Mouse (Mus musculus): Measurements from ENCODE around the gene Nkpd1. TPM values are rescaled to one million over a fixed set of nuclear protein-coding genes. Genes with fewer than 3 reads are reported as not detected.

Gene Nkpd1
- 0.11 TPM in 1 of 2 replicates, not detected in the other for polyA plus RNA-seq (2014; fragmentation: Nextera tagmentation; extraction: Ambion mirVana)

GRCm38 (mm10) chr7:19517652-19518365, at the start of gene Nkpd1:
Nkpd1 (plus strand) TSS chr7:19517838.
- peak within 1 kb of the TSS; percentile 14 for H3K4me3 ChIP-seq (ENCODE audit: low read depth, low read length)
- H3K36me3 ChIP-seq (ENCODE audit: control insufficient read depth, insufficient read depth, low read length) = no peaks in the 10 kb centered on the region
- peaks cover 51% of the 10 kb centered on the region for H3K27me3 ChIP-seq (ENCODE audit: control insufficient read depth, insufficient read depth, low read length)
- no peak for DNase-seq (ENCODE audit: low spot score)
- peak within 1 kb of the TSS; percentile 49 for H3K4me2 ChIP-seq (ENCODE audit: low read depth, low read length, severe bottlenecking)
- 5% methylated on average over 26 of the region's 29 CpGs for WGBS
- peak; percentile 40; the same call in 1 of the 2 replicates for ATAC-seq (replicated peaks; ENCODE audit: low FRiP score)
- H3K27ac ChIP-seq (ENCODE audit: low read depth, low read length) = no peak within 1 kb of the TSS
- H3K9ac ChIP-seq (ENCODE audit: low read length) = peak within 1 kb of the TSS; percentile 33
- H3K4me1 ChIP-seq (replicated peaks; ENCODE audit: control insufficient read depth, insufficient read depth, low read length) = peaks cover 2% of the 10 kb centered on the region; the same call in 1 of the 2 replicates
- no peaks in the 10 kb centered on the region for H3K9me3 ChIP-seq (ENCODE audit: control insufficient read depth, low read length)

- 66% methylated on average over 12 of the region's 12 CpGs for WGBS
- peaks cover 46% of the 10 kb centered on the region for H3K27me3 ChIP-seq (ENCODE audit: control insufficient read depth, insufficient read depth, low read length)
- no peak overlapping the region for H3K27ac ChIP-seq (ENCODE audit: low read depth, low read length)
- no peaks in the 10 kb centered on the region for H3K9me3 ChIP-seq (ENCODE audit: control insufficient read depth, low read length)
- H3K4me2 ChIP-seq (ENCODE audit: low read depth, low read length, severe bottlenecking) = no peak overlapping the region
- ATAC-seq (replicated peaks; ENCODE audit: low FRiP score) (no peak), DNase-seq (ENCODE audit: low spot score) (no peak)
- no peak overlapping the region for H3K9ac ChIP-seq (ENCODE audit: low read length)
- H3K36me3 ChIP-seq (ENCODE audit: control insufficient read depth, insufficient read depth, low read length) = no peaks in the 10 kb centered on the region
- no peak overlapping the region for H3K4me3 ChIP-seq (ENCODE audit: low read depth, low read length)
- H3K4me1 ChIP-seq (replicated peaks; ENCODE audit: control insufficient read depth, insufficient read depth, low read length) = no peaks in the 10 kb centered on the region
Observed at GRCm38 (mm10) chr7:19468279-19468678, 49.4 kb upstream of the Nkpd1 start.

- Histone ChIP-seq H3K4me1 (replicated peaks; ENCODE audit: control insufficient read depth, insufficient read depth, low read length) (peaks cover 3% of the 10 kb centered on the region), H3K4me2 (ENCODE audit: low read depth, low read length, severe bottlenecking) (no peak overlapping the region), H3K27me3 (ENCODE audit: control insufficient read depth, insufficient read depth, low read length) (peaks cover 57% of the 10 kb centered on the region), H3K9me3 (ENCODE audit: control insufficient read depth, low read length) (no peaks in the 10 kb centered on the region), H3K27ac (ENCODE audit: low read depth, low read length) (no peak overlapping the region), H3K36me3 (ENCODE audit: control insufficient read depth, insufficient read depth, low read length) (no peaks in the 10 kb centered on the region), H3K4me3 (ENCODE audit: low read depth, low read length) (no peak overlapping the region), H3K9ac (ENCODE audit: low read length) (no peak overlapping the region)
- no peak for ATAC-seq (replicated peaks; ENCODE audit: low FRiP score)
- no peak for DNase-seq (ENCODE audit: low spot score)
- WGBS = 17% methylated on average over 23 of the region's 23 CpGs
Observed at GRCm38 (mm10) chr7:19469404-19469803, 48.2 kb upstream of the Nkpd1 start.

GRCm38 (mm10) chr7:19470308-19470707, 47.3 kb upstream of the Nkpd1 start:
- no peak overlapping the region for H3K9ac ChIP-seq (ENCODE audit: low read length)
- ATAC-seq (replicated peaks; ENCODE audit: low FRiP score) = no peak
- 13% methylated on average over 14 of the region's 14 CpGs for WGBS
- no peaks in the 10 kb centered on the region for H3K36me3 ChIP-seq (ENCODE audit: control insufficient read depth, insufficient read depth, low read length)
- H3K4me3 ChIP-seq (ENCODE audit: low read depth, low read length) = no peak overlapping the region
- no peaks in the 10 kb centered on the region for H3K9me3 ChIP-seq (ENCODE audit: control insufficient read depth, low read length)
- peaks cover 64% of the 10 kb centered on the region for H3K27me3 ChIP-seq (ENCODE audit: control insufficient read depth, insufficient read depth, low read length)
- DNase-seq (ENCODE audit: low spot score) = no peak
- H3K27ac ChIP-seq (ENCODE audit: low read depth, low read length) = no peak overlapping the region
- no peak overlapping the region for H3K4me2 ChIP-seq (ENCODE audit: low read depth, low read length, severe bottlenecking)
- peaks cover 3% of the 10 kb centered on the region for H3K4me1 ChIP-seq (replicated peaks; ENCODE audit: control insufficient read depth, insufficient read depth, low read length)

DNA sequence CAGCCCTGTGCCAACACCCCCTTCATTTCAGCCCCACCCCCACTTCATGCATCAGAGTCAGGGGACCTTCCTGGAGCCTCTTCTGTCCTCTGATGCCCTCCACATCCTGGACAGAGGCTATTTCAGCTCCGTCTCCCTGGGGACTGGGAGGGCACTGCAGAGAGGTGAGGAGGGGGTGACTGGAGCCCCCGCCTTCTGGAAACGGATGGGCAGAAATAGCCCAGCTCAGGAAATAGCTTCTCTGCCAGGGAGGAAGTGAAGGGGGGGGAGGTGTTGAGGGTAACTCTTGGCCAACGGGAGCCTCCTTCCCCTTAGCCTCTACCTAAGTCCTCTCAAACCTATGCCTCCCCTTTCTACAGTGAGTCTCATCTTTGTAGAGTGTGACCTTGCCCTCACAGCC, 45.2 kb upstream of the Nkpd1 start:
- no peak overlapping the region for H3K4me3 ChIP-seq (ENCODE audit: low read depth, low read length)
- ATAC-seq (replicated peaks; ENCODE audit: low FRiP score) = no peak
- H3K36me3 ChIP-seq (ENCODE audit: control insufficient read depth, insufficient read depth, low read length) = no peaks in the 10 kb centered on the region
- no peak for DNase-seq (ENCODE audit: low spot score)
- H3K9ac ChIP-seq (ENCODE audit: low read length) = no peak overlapping the region
- peaks cover 3% of the 10 kb centered on the region for H3K4me1 ChIP-seq (replicated peaks; ENCODE audit: control insufficient read depth, insufficient read depth, low read length)
- 50% methylated on average over 4 of the region's 4 CpGs for WGBS
- H3K27ac ChIP-seq (ENCODE audit: low read depth, low read length) = no peak overlapping the region
- peaks cover 66% of the 10 kb centered on the region for H3K27me3 ChIP-seq (ENCODE audit: control insufficient read depth, insufficient read depth, low read length)
- no peaks in the 10 kb centered on the region for H3K9me3 ChIP-seq (ENCODE audit: control insufficient read depth, low read length)
- H3K4me2 ChIP-seq (ENCODE audit: low read depth, low read length, severe bottlenecking) = no peak overlapping the region

DNA sequence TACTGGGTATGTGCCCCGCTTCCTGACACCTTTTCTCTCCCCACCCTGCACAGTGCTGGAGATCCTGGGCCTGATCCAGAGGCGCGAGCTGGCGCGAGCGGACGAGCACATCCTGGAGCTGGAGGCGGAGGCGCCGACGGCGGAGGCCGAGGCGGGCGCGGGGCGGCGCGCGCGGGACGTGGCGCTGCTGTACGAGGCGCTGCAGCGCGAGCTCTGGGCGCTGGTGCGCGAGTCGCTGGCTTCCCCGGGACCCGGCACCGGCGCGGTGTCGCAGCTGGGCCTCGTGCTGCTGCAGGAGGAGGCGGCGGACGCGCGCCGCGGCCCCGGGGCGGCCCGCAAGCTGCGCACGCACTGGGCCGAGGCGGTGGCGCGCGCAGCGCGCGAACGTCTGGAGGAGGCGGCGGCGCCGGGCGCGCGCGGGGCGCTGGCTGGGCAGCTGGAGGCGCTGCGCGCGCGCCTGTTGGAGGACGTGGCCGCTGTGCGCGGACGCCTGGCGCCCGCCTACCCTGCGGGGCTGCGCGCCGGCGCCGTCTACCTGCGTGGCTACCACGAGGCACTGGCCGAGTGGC, 43.7 kb upstream of the Nkpd1 start:
- peaks cover 3% of the 10 kb centered on the region for H3K4me1 ChIP-seq (replicated peaks; ENCODE audit: control insufficient read depth, insufficient read depth, low read length)
- peak overlapping the region; percentile 53 for H3K9ac ChIP-seq (ENCODE audit: low read length)
- H3K9me3 ChIP-seq (ENCODE audit: control insufficient read depth, low read length) = no peaks in the 10 kb centered on the region
- no peak overlapping the region for H3K27ac ChIP-seq (ENCODE audit: low read depth, low read length)
- ATAC-seq (replicated peaks; ENCODE audit: low FRiP score) (peak; percentile 87), DNase-seq (ENCODE audit: low spot score) (peak; percentile 84)
- WGBS = 0% methylated on average over 44 of the region's 89 CpGs
- peak overlapping the region; percentile 73 for H3K4me2 ChIP-seq (ENCODE audit: low read depth, low read length, severe bottlenecking)
- peak overlapping the region; percentile 46 for H3K4me3 ChIP-seq (ENCODE audit: low read depth, low read length)
- no peaks in the 10 kb centered on the region for H3K36me3 ChIP-seq (ENCODE audit: control insufficient read depth, insufficient read depth, low read length)
- peaks cover 64% of the 10 kb centered on the region for H3K27me3 ChIP-seq (ENCODE audit: control insufficient read depth, insufficient read depth, low read length)

GRCm38 (mm10) chr7:19477084-19477483, 40.6 kb upstream of the Nkpd1 start:
- H3K9ac ChIP-seq (ENCODE audit: low read length) = no peak overlapping the region
- H3K4me3 ChIP-seq (ENCODE audit: low read depth, low read length) = no peak overlapping the region
- DNase-seq (ENCODE audit: low spot score) (no peak), ATAC-seq (replicated peaks; ENCODE audit: low FRiP score) (no peak)
- no peak overlapping the region for H3K4me2 ChIP-seq (ENCODE audit: low read depth, low read length, severe bottlenecking)
- H3K4me1 ChIP-seq (replicated peaks; ENCODE audit: control insufficient read depth, insufficient read depth, low read length) = peaks cover 3% of the 10 kb centered on the region
- H3K27ac ChIP-seq (ENCODE audit: low read depth, low read length) = no peak overlapping the region
- H3K9me3 ChIP-seq (ENCODE audit: control insufficient read depth, low read length) = no peaks in the 10 kb centered on the region
- H3K36me3 ChIP-seq (ENCODE audit: control insufficient read depth, insufficient read depth, low read length) = no peaks in the 10 kb centered on the region
- WGBS = 78% methylated on average over 2 of the region's 2 CpGs
- peaks cover 36% of the 10 kb centered on the region for H3K27me3 ChIP-seq (ENCODE audit: control insufficient read depth, insufficient read depth, low read length)

DNA sequence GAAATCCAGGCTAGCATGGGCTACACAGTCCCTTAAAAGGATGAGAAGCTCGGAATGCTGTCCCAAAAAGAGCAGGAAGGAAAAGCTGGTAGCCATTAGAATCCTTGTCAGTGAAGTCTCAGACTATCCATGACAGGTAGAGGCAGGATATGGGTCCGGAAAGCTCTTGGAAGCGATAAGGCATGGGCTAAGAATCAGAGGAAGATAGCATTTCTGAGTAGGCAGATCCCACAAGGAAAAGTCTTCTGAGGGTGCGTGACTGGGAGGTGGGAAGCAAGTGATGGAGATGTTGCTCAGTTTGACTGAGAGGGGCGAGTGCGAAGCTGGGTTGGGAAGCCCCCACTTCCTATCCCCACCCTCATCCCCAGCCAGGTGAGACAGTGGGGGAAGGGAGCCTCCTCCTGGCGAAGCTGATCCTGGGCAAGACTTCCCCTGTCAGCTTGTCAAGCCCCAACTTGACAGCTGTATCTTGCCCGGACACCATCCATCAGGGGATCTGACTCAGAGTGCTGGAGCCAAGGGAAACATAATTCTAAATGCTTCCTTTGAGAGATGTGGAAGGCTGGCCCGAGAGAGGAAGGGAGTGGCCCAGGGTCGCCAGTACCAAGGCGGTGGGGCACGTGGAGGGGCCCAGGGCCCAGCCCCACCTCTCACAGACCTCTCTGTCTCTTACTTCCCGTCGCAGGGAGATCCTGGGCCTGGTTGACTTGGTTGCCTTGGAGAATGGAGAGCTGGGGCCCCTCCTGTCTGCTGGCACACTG, 39.8 kb upstream of the Nkpd1 start:
- Histone ChIP-seq H3K9ac (ENCODE audit: low read length) (no peak overlapping the region), H3K27me3 (ENCODE audit: control insufficient read depth, insufficient read depth, low read length) (peaks cover 29% of the 10 kb centered on the region), H3K9me3 (ENCODE audit: control insufficient read depth, low read length) (no peaks in the 10 kb centered on the region), H3K4me3 (ENCODE audit: low read depth, low read length) (no peak overlapping the region), H3K4me2 (ENCODE audit: low read depth, low read length, severe bottlenecking) (no peak overlapping the region), H3K4me1 (replicated peaks; ENCODE audit: control insufficient read depth, insufficient read depth, low read length) (peaks cover 3% of the 10 kb centered on the region), H3K36me3 (ENCODE audit: control insufficient read depth, insufficient read depth, low read length) (no peaks in the 10 kb centered on the region), H3K27ac (ENCODE audit: low read depth, low read length) (no peak overlapping the region)
- no peak for DNase-seq (ENCODE audit: low spot score)
- WGBS = 25% methylated on average over 14 of the region's 14 CpGs
- no peak for ATAC-seq (replicated peaks; ENCODE audit: low FRiP score)
